Mouse (Mus musculus) heart, adult 2 months (tissue): ENCODE results near the gene Stxbp1.

Experiments used
- CTCF ChIP-seq: fragments of 200-600 bp; IDR thresholded peaks from 2 replicates; pipeline ENCODE4 v1.8.1; 2022; ENCODE audit warnings: antibody characterized with exemption, mild to moderate bottlenecking, moderate library complexity
- POLR2A ChIP-seq: fragments of 200-500 bp; IDR thresholded peaks from 2 replicates; pipeline ENCODE4 v1.6.1; 2011; ENCODE audit warnings: mild to moderate bottlenecking, low read depth, low read length, control low read depth; ENCODE audit not compliant: insufficient read depth

- TF ChIP-seq POLR2A = no peak
- peak; percentile 24; the same call in 1 of the 2 replicates for TF ChIP-seq CTCF
These were observed 83.7 kb downstream of the Stxbp1 start for GRCm38 (mm10) chr2:32763353-32763752.
